Mouse (Mus musculus) thymus, adult 2 months (tissue): Measurements from ENCODE around the gene Galnt12. TPM values are rescaled to one million over a fixed set of nuclear protein-coding genes. Genes with fewer than 3 reads are reported as not detected.
A peak's percentile ranks its signal among the peaks of the same experiment; 100 is the strongest.

ENCODE experiments used
- DNase-seq: peaks from one replicate; pipeline ENCODE4 v3.0.0; 2021
- H3K27ac ChIP-seq: fragments of 200-500 bp; 2 replicates; pipeline ENCODE4 v1.5.1; 2012; ENCODE audit warnings: low read length, control low read depth; ENCODE audit not compliant: control insufficient read depth, insufficient read depth
- H3K27me3 ChIP-seq: fragments of 200-500 bp; 2 replicates; pipeline ENCODE4 v1.6.1; 2012; ENCODE audit warnings: mild to moderate bottlenecking, low read length, moderate library complexity, mixed read lengths; ENCODE audit not compliant: control insufficient read depth, insufficient read depth
- H3K36me3 ChIP-seq: fragments of 200-500 bp; 2 replicates; pipeline ENCODE4 v1.6.1; 2012; ENCODE audit warnings: mild to moderate bottlenecking, low read length, moderate library complexity; ENCODE audit not compliant: control insufficient read depth, insufficient read depth
- H3K4me1 ChIP-seq: fragments of 200-500 bp; replicated peaks from 2 replicates; pipeline ENCODE4 v1.6.1; 2012; ENCODE audit warnings: low read length; ENCODE audit not compliant: control insufficient read depth, insufficient read depth
- H3K4me3 ChIP-seq: fragments of 200-500 bp; 2 replicates; pipeline ENCODE4 v1.5.1; 2012; ENCODE audit warnings: mild to moderate bottlenecking, low read length, control low read depth, moderate library complexity; ENCODE audit not compliant: control insufficient read depth, insufficient read depth
- CTCF ChIP-seq: fragments of 200-500 bp; IDR thresholded peaks from 2 replicates; pipeline ENCODE4 v1.5.1; 2012; ENCODE audit warnings: mild to moderate bottlenecking, control low read depth, low read length, moderate library complexity, borderline replicate concordance; ENCODE audit not compliant: control insufficient read depth, poor library complexity, insufficient read depth; ENCODE audit errors: extremely low read depth
- POLR2A ChIP-seq: fragments of 200-500 bp; IDR thresholded peaks from 2 replicates; pipeline ENCODE4 v1.6.1; 2012; ENCODE audit warnings: mild to moderate bottlenecking, low read length, control low read depth, moderate library complexity; ENCODE audit not compliant: control insufficient read depth, poor library complexity, insufficient read depth; ENCODE audit errors: extremely low read depth
- WGBS: fragments of 180-500 bp; shearing (Covaris S2); methylation state at CpG from one replicate; pipeline ENCODE4 v1.1.7; 2018; 5-methylcytosine and 5-hydroxymethylcytosine counted together
- polyA plus RNA-seq: library from polyadenylated mRNA; depleted of rRNA; stranded (reverse); fragments of >200 nt; gene quantifications from 2 replicates; pipeline ENCODE4 v1.2.3, GENCODE M21; 2012; rRNA removed

Gene Galnt12
- polyA plus RNA-seq = 34.9 and 39.6 TPM in 2 replicates

GRCm38 (mm10) chr4:47091493-47092386 is at the start of gene Galnt12:
Galnt12 (plus strand) TSS chr4:47091909.
- WGBS = under 1% methylated on average over 73 of the region's 74 CpGs
- Histone ChIP-seq H3K36me3 (no peaks in the 10 kb centered on the region), H3K27me3 (no peaks in the 10 kb centered on the region), H3K4me1 (peaks cover 14% of the 10 kb centered on the region), H3K4me3 (peak within 1 kb of the TSS; percentile 77), H3K27ac (no peak within 1 kb of the TSS)
- no peak for TF ChIP-seq CTCF
- peak; percentile 77 for TF ChIP-seq POLR2A
- DNase-seq = peak; percentile 63

- no peak for DNase-seq
- Histone ChIP-seq H3K36me3 (no peaks in the 10 kb centered on the region), H3K4me3 (no peak overlapping the region), H3K4me1 (no peaks in the 10 kb centered on the region), H3K27me3 (no peaks in the 10 kb centered on the region), H3K27ac (no peak overlapping the region)
- TF ChIP-seq CTCF (no peak), POLR2A (no peak)
- 96% methylated on average over 9 of the region's 9 CpGs for WGBS
These were observed 47.8 kb upstream of the Galnt12 start for GRCm38 (mm10) chr4:47043866-47044265.

GRCm38 (mm10) chr4:47046974-47047373 is 44.7 kb upstream of the Galnt12 start:
- no peak for DNase-seq
- no peak overlapping the region for H3K27ac ChIP-seq
- no peak overlapping the region for H3K4me3 ChIP-seq
- H3K4me1 ChIP-seq = no peaks in the 10 kb centered on the region
- 93% methylated on average over 6 of the region's 6 CpGs for WGBS
- H3K36me3 ChIP-seq = no peaks in the 10 kb centered on the region
- no peaks in the 10 kb centered on the region for H3K27me3 ChIP-seq
- TF ChIP-seq CTCF (no peak), POLR2A (no peak)

- WGBS = 92% methylated on average over 4 of the region's 4 CpGs
- no peaks in the 10 kb centered on the region for H3K4me1 ChIP-seq
- H3K4me3 ChIP-seq = no peak overlapping the region
- no peaks in the 10 kb centered on the region for H3K27me3 ChIP-seq
- no peak overlapping the region for H3K27ac ChIP-seq
- TF ChIP-seq POLR2A = no peak
- no peak for TF ChIP-seq CTCF
- no peaks in the 10 kb centered on the region for H3K36me3 ChIP-seq
- no peak for DNase-seq
These were observed 43.9 kb upstream of the Galnt12 start for GRCm38 (mm10) chr4:47047765-47048164.

- Histone ChIP-seq H3K27ac (no peak overlapping the region), H3K4me3 (no peak overlapping the region), H3K4me1 (no peaks in the 10 kb centered on the region), H3K27me3 (no peaks in the 10 kb centered on the region), H3K36me3 (no peaks in the 10 kb centered on the region)
- DNase-seq = no peak
- TF ChIP-seq POLR2A (no peak), CTCF (no peak)
- 94% methylated on average over 16 of the region's 16 CpGs for WGBS
These were observed 42.5 kb upstream of the Galnt12 start for GRCm38 (mm10) chr4:47049216-47049615.

- TF ChIP-seq POLR2A = no peak
- peak; percentile 91 for TF ChIP-seq CTCF
- no peak overlapping the region for H3K27ac ChIP-seq
- no peak overlapping the region for H3K4me3 ChIP-seq
- peak; percentile 85 for DNase-seq
- no peaks in the 10 kb centered on the region; the same call in 1 of the 2 replicates for H3K27me3 ChIP-seq
- WGBS = 0% methylated on average over 1 of the region's 1 CpGs
- H3K4me1 ChIP-seq = no peaks in the 10 kb centered on the region
- no peaks in the 10 kb centered on the region for H3K36me3 ChIP-seq
These were observed 41.5 kb upstream of the Galnt12 start for GRCm38 (mm10) chr4:47050167-47050566.
